Comparison of ENCODE assay signal across 8 mouse cellular contexts in genomic region chr15:102920619-102921018, GRCm38 (mm10). TPM values are rescaled to one million over a fixed set of nuclear protein-coding genes. Genes with fewer than 3 reads are reported as not detected.
DNase-seq lines count a peak whose midpoint lies in the region; ATAC-seq lines count a peak whose summit lies in the region.

No protein-coding gene starts in this region.

- H3K9ac ChIP-seq in hindbrain, embryonic 16.5 days (ENCODE audit: low read depth, low read length), result no peak overlapping the region
- H3K9ac ChIP-seq in lung, embryonic 15.5 days, result no peak overlapping the region

- H3K9me3 ChIP-seq in hindbrain, embryonic 16.5 days (ENCODE audit: control insufficient read depth, low read length), result no peaks in the 10 kb centered on the region
- no peaks in the 10 kb centered on the region for H3K9me3 ChIP-seq in lung, embryonic 15.5 days

- H3K27ac ChIP-seq in hindbrain, embryonic 16.5 days (ENCODE audit: low read depth, low read length), result no peak overlapping the region
- H3K27ac ChIP-seq in lung, embryonic 15.5 days, result no peak overlapping the region

- H3K27me3 ChIP-seq in hindbrain, embryonic 16.5 days (replicated peaks; ENCODE audit: control insufficient read depth, insufficient read depth, low read length), result peaks cover 85% of the 10 kb centered on the region
- H3K27me3 ChIP-seq in lung, embryonic 15.5 days, result peaks cover 99% of the 10 kb centered on the region
- no peaks in the 10 kb centered on the region for H3K27me3 ChIP-seq in splenic B cell, adult 2 months (ENCODE audit: control insufficient read depth, insufficient read depth, low read length, poor library complexity, severe bottlenecking)

- no peaks in the 10 kb centered on the region for H3K36me3 ChIP-seq in hindbrain, embryonic 16.5 days (ENCODE audit: control insufficient read depth, insufficient read depth, low read length)
- H3K36me3 ChIP-seq in lung, embryonic 15.5 days, result no peaks in the 10 kb centered on the region
- no peaks in the 10 kb centered on the region for H3K36me3 ChIP-seq in splenic B cell, adult 2 months (ENCODE audit: control insufficient read depth, insufficient read depth, low read length, poor library complexity, severe bottlenecking)

- H3K4me3 ChIP-seq in hindbrain, embryonic 16.5 days (ENCODE audit: low read length), result 0 out of 2 replicates have a peak overlapping the region, but pooled peaks have one; percentile 1
- H3K4me3 ChIP-seq in lung, embryonic 15.5 days, result peak overlapping the region; percentile 20

- peaks cover 2% of the 10 kb centered on the region; the same call in 1 of the 2 replicates for H3K4me1 ChIP-seq in hindbrain, embryonic 16.5 days (ENCODE audit: control insufficient read depth, insufficient read depth, low read depth, low read length)
- H3K4me1 ChIP-seq in lung, embryonic 15.5 days, result peaks cover 4% of the 10 kb centered on the region; the same call in 1 of the 2 replicates

- ATAC-seq in hindbrain, embryonic 16.5 days, result no peak
- ATAC-seq in lung, embryonic 15.5 days (ENCODE audit: borderline replicate concordance, extremely low read depth, low FRiP score, low TSS enrichment), result peak; percentile 82; the same call in 1 of the 2 replicates

- peak overlapping the region; percentile 31; the same call in 1 of the 2 replicates for H3K4me2 ChIP-seq in hindbrain, embryonic 16.5 days (ENCODE audit: low read length)
- peak overlapping the region; percentile 34 for H3K4me2 ChIP-seq in lung, embryonic 15.5 days

- DNase-seq in urinary bladder, postnatal 25 days (ENCODE audit: low spot score), result peak; percentile 29
- DNase-seq in urinary bladder, adult 2 months (ENCODE audit: low spot score), result no peak
- peak; percentile 49 to 63 for DNase-seq in gastrocnemius, adult 8-10 months (ENCODE audit: low spot score in 2 of 2)
- peak; percentile 10 for DNase-seq in splenic B cell, adult 2 months (ENCODE audit: low read depth, low spot score)
- DNase-seq in B cell, adult 2 months, result no peak
- DNase-seq in right cerebral cortex, adult 18-20 months, result no peak

- WGBS in hindbrain, embryonic 16.5 days, result under 1% methylated on average over 20 of the region's 20 CpGs
- 1% methylated on average over 20 of the region's 20 CpGs for WGBS in lung, embryonic 15.5 days

RNA-seq across cellular contexts. Expression of gene Hoxc13, which starts 0.3 kb away (rescaled TPM):
- 0.12 TPM in 2 replicates for polyA plus RNA-seq in urinary bladder, adult 2 months (2012; rRNA removed)
- not detected for total RNA-seq in gastrocnemius, adult 8-10 months (2022)
- polyA plus RNA-seq in hindbrain, embryonic 16.5 days (2015; fragmentation: Nextera tagmentation; extraction: Ambion mirVana), result not detected in 2 replicates
- polyA plus RNA-seq in lung, embryonic 15.5 days (2015; fragmentation: Nextera tagmentation; extraction: Ambion mirVana), result not detected in 2 replicates

RNA-seq across cellular contexts. Expression of gene Hoxc12, which starts 15.9 kb away (rescaled TPM):
- not detected in 2 replicates for polyA plus RNA-seq in urinary bladder, adult 2 months (2012; rRNA removed)
- not detected for total RNA-seq in gastrocnemius, adult 8-10 months (2022)
- not detected in 2 replicates for polyA plus RNA-seq in hindbrain, embryonic 16.5 days (2015; fragmentation: Nextera tagmentation; extraction: Ambion mirVana)
- polyA plus RNA-seq in lung, embryonic 15.5 days (2015; fragmentation: Nextera tagmentation; extraction: Ambion mirVana), result not detected in 2 replicates

RNA-seq across cellular contexts. Expression of gene Hoxc11, which starts 33.6 kb away (rescaled TPM):
- 3.9 and 4.0 TPM in 2 replicates for polyA plus RNA-seq in urinary bladder, adult 2 months (2012; rRNA removed)
- total RNA-seq in gastrocnemius, adult 8-10 months (2022), result 1 to 10 TPM; 6.0 to 8.8 (median 7.6) TPM
- not detected in 2 replicates for polyA plus RNA-seq in hindbrain, embryonic 16.5 days (2015; fragmentation: Nextera tagmentation; extraction: Ambion mirVana)
- polyA plus RNA-seq in lung, embryonic 15.5 days (2015; fragmentation: Nextera tagmentation; extraction: Ambion mirVana), result not detected in 2 replicates

RNA-seq across cellular contexts. Expression of gene Hoxc10, which starts 46.0 kb away (rescaled TPM):
- 2.2 and 2.6 TPM in 2 replicates for polyA plus RNA-seq in urinary bladder, adult 2 months (2012; rRNA removed)
- 100 to 1,000 TPM in 1 of 4 experiments, 10 to 100 TPM in 3; 77.4 to 106 (median 88.9) TPM for total RNA-seq in gastrocnemius, adult 8-10 months (2022)
- not detected in 2 replicates for polyA plus RNA-seq in hindbrain, embryonic 16.5 days (2015; fragmentation: Nextera tagmentation; extraction: Ambion mirVana)
- not detected in 2 replicates for polyA plus RNA-seq in lung, embryonic 15.5 days (2015; fragmentation: Nextera tagmentation; extraction: Ambion mirVana)

RNA-seq across cellular contexts. Expression of gene Hoxc5, which starts 46.6 kb away (rescaled TPM):
- polyA plus RNA-seq in urinary bladder, adult 2 months (2012; rRNA removed), result 0.60 and 1.4 TPM in 2 replicates
- 1 to 10 TPM; 1.6 to 3.4 (median 2.4) TPM for total RNA-seq in gastrocnemius, adult 8-10 months (2022)
- 19.1 and 20.4 TPM in 2 replicates for polyA plus RNA-seq in hindbrain, embryonic 16.5 days (2015; fragmentation: Nextera tagmentation; extraction: Ambion mirVana)
- 0.57 and 0.72 TPM in 2 replicates for polyA plus RNA-seq in lung, embryonic 15.5 days (2015; fragmentation: Nextera tagmentation; extraction: Ambion mirVana)

Comparison
In these comparisons a context has a peak if more than half of its experiments do, and no peak if none do; other contexts are left out.
1. DNase-seq: peak in urinary bladder, postnatal 25 days (single experiment), gastrocnemius, adult 8-10 months (2 of 2) and splenic B cell, adult 2 months (single experiment); none in urinary bladder, adult 2 months (single experiment), B cell, adult 2 months (0 of 2) and right cerebral cortex, adult 18-20 months (single experiment).